Mouse (Mus musculus): ENCODE measurements around the gene Lhpp.

DNA sequence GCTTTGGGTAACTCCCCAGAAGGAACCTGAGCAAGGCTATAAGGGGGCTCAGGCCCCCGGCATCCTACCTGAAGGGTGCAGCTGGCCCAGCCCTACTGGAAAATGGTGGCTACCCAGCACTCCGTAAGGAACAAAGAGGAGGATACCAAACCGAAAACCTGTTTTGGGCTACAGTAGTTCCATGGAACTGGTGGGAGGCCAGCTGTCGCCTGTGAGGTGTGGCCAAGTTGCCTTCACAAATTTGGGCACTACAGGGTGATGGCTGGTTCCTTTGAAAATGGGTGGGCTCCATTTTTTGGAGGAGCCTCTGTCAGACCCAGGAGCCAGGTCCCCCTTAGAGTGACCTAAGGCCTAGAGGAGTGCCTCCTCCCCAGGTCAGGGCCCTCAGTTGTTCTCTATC lies 104.8 kb downstream of the Lhpp start:
- TF ChIP-seq MAX (IDR thresholded peaks at IDR 0.05; ENCODE audit: low read depth) (no peak), POLR2A (IDR thresholded peaks at IDR 0.05; ENCODE audit: insufficient read length, low read depth) (no peak), MYOD1 (IDR thresholded peaks at IDR 0.05; ENCODE audit: control insufficient read depth in 1 of 3, insufficient read length in 2 of 3, low read depth in 2 of 3) (peak in 2 of 3 experiments; percentile 36 to 61), E2F4 (IDR thresholded peaks at IDR 0.05; ENCODE audit: insufficient read depth) (no peak), TCF12 (IDR thresholded peaks at IDR 0.05; ENCODE audit: insufficient read depth, poor library complexity, severe bottlenecking) (no peak), POLR2AphosphoS2 (IDR thresholded peaks at IDR 0.05; ENCODE audit: insufficient read length, low read depth) (no peak), MYOG (IDR thresholded peaks at IDR 0.05; ENCODE audit: control insufficient read depth in 1 of 3, insufficient read depth in 1 of 3, insufficient read length in 2 of 3, low read depth in 2 of 3) (peak in 1 of 3 experiments; percentile 68), USF1 (IDR thresholded peaks at IDR 0.05; ENCODE audit: low read depth) (no peak), CEBPB (IDR thresholded peaks at IDR 0.05; ENCODE audit: insufficient read depth, poor library complexity, severe bottlenecking) (no peak), REST (IDR thresholded peaks at IDR 0.05; ENCODE audit: insufficient read depth, insufficient read length) (no peak)

All from myocyte (in vitro differentiated cells).